Mouse (Mus musculus): ENCODE results near the gene Pax6.

The Pax6 gene

GRCm38 (mm10) chr2:105684991-105685650, 16.4 kb downstream of the Pax6 start:
- peak; percentile 53 for DNase-seq

- DNase-seq, result peak; percentile 55
Measured at GRCm38 (mm10) chr2:105685651-105686050, 17.0 kb downstream of the Pax6 start.

- peak; percentile 96 for DNase-seq
Measured at GRCm38 (mm10) chr2:105686363-105687316, 17.9 kb downstream of the Pax6 start.

- DNase-seq, result peak; percentile 88
Measured at GRCm38 (mm10) chr2:105687317-105687991, 18.8 kb downstream of the Pax6 start.

GRCm38 (mm10) chr2:105688011-105688410, 19.3 kb downstream of the Pax6 start:
- peak; percentile 71 for DNase-seq

- DNase-seq, result peak; percentile 79
Measured at GRCm38 (mm10) chr2:105688436-105689303, 20.0 kb downstream of the Pax6 start.

- DNase-seq, result peak; percentile 86
Measured at GRCm38 (mm10) chr2:105689304-105689770, 20.6 kb downstream of the Pax6 start.

- peak; percentile 87 for DNase-seq
Measured at GRCm38 (mm10) chr2:105689771-105690639, 21.3 kb downstream of the Pax6 start.

- DNase-seq, result peak; percentile 56
Measured at GRCm38 (mm10) chr2:105691296-105691695, 22.6 kb downstream of the Pax6 start.

- DNase-seq, result peak; percentile 69
Measured at GRCm38 (mm10) chr2:105697741-105698140, 29.0 kb downstream of the Pax6 start.

GRCm38 (mm10) chr2:105698631-105699030, 29.9 kb downstream of the Pax6 start:
- DNase-seq, result peak; percentile 53

GRCm38 (mm10) chr2:105701781-105702180, 33.1 kb downstream of the Pax6 start:
- DNase-seq, result peak; percentile 63

GRCm38 (mm10) chr2:105702586-105702985, 33.9 kb downstream of the Pax6 start:
- DNase-seq, result peak; percentile 59

- DNase-seq, result peak; percentile 45
Measured at GRCm38 (mm10) chr2:105705320-105705719, 36.6 kb downstream of the Pax6 start.

- no peak for DNase-seq
Measured at GRCm38 (mm10) chr2:105709126-105709525, 40.4 kb downstream of the Pax6 start.

- DNase-seq, result no peak
Measured at GRCm38 (mm10) chr2:105710511-105710910, 41.8 kb downstream of the Pax6 start.

GRCm38 (mm10) chr2:105715409-105716115, 46.9 kb downstream of the Pax6 start:
- DNase-seq, result no peak

- no peak for DNase-seq
Measured at GRCm38 (mm10) chr2:105726657-105727056, 58.0 kb downstream of the Pax6 start.

- DNase-seq, result no peak
Measured at GRCm38 (mm10) chr2:105730704-105731103, 62.0 kb downstream of the Pax6 start.

GRCm38 (mm10) chr2:105736166-105736565, 67.5 kb downstream of the Pax6 start:
- DNase-seq, result peak; percentile 70

All from retina, postnatal 1 day (tissue).